Mouse (Mus musculus): ENCODE data around the gene Gm17535.
"Not testable (repeated sequence)": the region's sequence is repeated elsewhere in the genome, so short reads cannot be mapped to it uniquely, and the experiment has no call there.

DNA sequence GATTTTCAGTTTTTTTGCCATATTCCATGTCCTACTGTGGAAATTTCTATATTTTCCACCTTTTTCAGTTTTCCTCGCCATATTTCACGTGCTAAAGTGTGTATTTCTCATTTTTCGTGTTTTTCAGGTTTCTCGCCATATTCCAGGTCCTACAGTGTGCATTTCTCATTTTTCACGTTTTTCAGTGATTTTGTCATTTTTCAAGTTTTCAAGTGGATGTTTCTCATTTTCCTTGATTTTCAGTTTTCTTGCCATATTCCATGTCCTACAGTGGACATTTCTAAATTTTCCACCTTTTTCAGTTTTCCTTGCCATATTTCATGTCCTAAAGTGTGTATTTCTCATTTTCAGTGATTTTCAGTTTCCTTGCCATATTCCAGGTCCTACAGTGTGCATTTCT is 8.3 kb upstream of the Gm17535 start:
- not testable (repeated sequence) for TF ChIP-seq CTCF, EP300 (IDR thresholded peaks at IDR 0.05)

Measured in lung, postnatal 0 days (tissue).